Comparison of ENCODE assay signal across 20 mouse cellular contexts in the genomic region with DNA sequence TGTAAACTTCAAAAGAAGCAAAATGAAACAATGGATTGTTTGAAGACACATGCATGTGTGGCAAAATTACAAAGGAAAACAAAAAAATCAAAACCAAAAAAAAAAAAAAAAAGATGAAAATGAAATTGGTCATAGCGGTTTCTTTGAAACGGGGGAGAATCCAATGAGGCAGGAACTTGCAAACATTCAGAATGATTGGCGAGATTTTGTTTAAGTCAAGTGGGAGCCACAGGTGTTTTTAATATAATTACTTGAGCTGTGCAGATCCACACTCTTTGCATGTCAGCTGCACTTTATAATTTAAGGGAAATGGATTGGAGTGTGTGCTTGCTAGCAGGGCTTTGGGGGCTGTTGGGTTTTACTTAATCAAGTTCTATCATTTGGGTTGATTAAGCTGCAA.
DNase-seq lines count a peak whose midpoint lies in the region; ATAC-seq lines count a peak whose summit lies in the region.
"Had no signal": no experiment of that assay in that cellular context is flagged by ENCODE, and none has a peak within 500 bp of the region (broad histone marks: within the 10 kb centered on the region; RNA-seq: fewer than 3 reads in every experiment).

No protein-coding gene starts in this region.

- peak; percentile 24 for DNase-seq in embryonic facial prominence, embryonic 11.5 days (ENCODE audit: low spot score)
- DNase-seq in embryonic facial prominence, embryonic 10.5 days (ENCODE audit: low spot score): no peak
- peak; percentile 65 for DNase-seq in midbrain, embryonic 11.5 days (ENCODE audit: low spot score, missing footprints)
- DNase-seq in embryonic facial prominence, embryonic 14.5 days (ENCODE audit: low spot score): peak; percentile 62
- DNase-seq: adrenal gland, adult 2 months; adrenal gland, adult 8-10 months; adrenal gland, postnatal 10 days; adrenal gland, postnatal 14 days; adrenal gland, postnatal 25 days; adrenal gland, postnatal 36 days; B cell, adult 2 months; cerebellum, adult 11 months; cerebellum, adult 11-12 months; cerebellum, adult 18-20 months had no signal

- H3K9me3 ChIP-seq in embryonic facial prominence, embryonic 11.5 days (replicated peaks; ENCODE audit: control insufficient read depth, low read length): no peaks in the 10 kb centered on the region
- no peaks in the 10 kb centered on the region for H3K9me3 ChIP-seq in embryonic facial prominence, embryonic 10.5 days
- no peaks in the 10 kb centered on the region for H3K9me3 ChIP-seq in midbrain, embryonic 11.5 days (ENCODE audit: control insufficient read depth, low read length)
- H3K9me3 ChIP-seq in midbrain, embryonic 16.5 days (replicated peaks; ENCODE audit: control insufficient read depth, low read length, poor library complexity, severe bottlenecking): no peaks in the 10 kb centered on the region
- no peaks in the 10 kb centered on the region for H3K9me3 ChIP-seq in embryonic facial prominence, embryonic 14.5 days (ENCODE audit: control insufficient read depth, low read length)
- no peaks in the 10 kb centered on the region for H3K9me3 ChIP-seq in hindbrain, embryonic 13.5 days
- H3K9me3 ChIP-seq: G1E had no signal

- H3K27ac ChIP-seq in embryonic facial prominence, embryonic 11.5 days (replicated peaks; ENCODE audit: low read depth, low read length): no peak overlapping the region
- H3K27ac ChIP-seq in embryonic facial prominence, embryonic 10.5 days (replicated peaks): no peak overlapping the region
- H3K27ac ChIP-seq in midbrain, embryonic 11.5 days (ENCODE audit: low read depth, low read length): no peak overlapping the region
- no peak overlapping the region for H3K27ac ChIP-seq in midbrain, embryonic 16.5 days (ENCODE audit: low read length)
- no peak overlapping the region for H3K27ac ChIP-seq in embryonic facial prominence, embryonic 14.5 days (replicated peaks; ENCODE audit: low read depth, low read length)
- H3K27ac ChIP-seq in hindbrain, embryonic 13.5 days: no peak overlapping the region

- H3K36me3 ChIP-seq in embryonic facial prominence, embryonic 11.5 days (replicated peaks; ENCODE audit: control insufficient read depth, insufficient read depth, low read depth, low read length): no peaks in the 10 kb centered on the region
- no peaks in the 10 kb centered on the region for H3K36me3 ChIP-seq in embryonic facial prominence, embryonic 10.5 days (replicated peaks)
- no peaks in the 10 kb centered on the region for H3K36me3 ChIP-seq in midbrain, embryonic 11.5 days (ENCODE audit: control insufficient read depth, insufficient read depth, low read length)
- H3K36me3 ChIP-seq in midbrain, embryonic 16.5 days (ENCODE audit: control insufficient read depth, insufficient read depth, low read length): no peaks in the 10 kb centered on the region
- no peaks in the 10 kb centered on the region for H3K36me3 ChIP-seq in embryonic facial prominence, embryonic 14.5 days (ENCODE audit: control insufficient read depth, insufficient read depth, low read length)
- no peaks in the 10 kb centered on the region for H3K36me3 ChIP-seq in hindbrain, embryonic 13.5 days
- H3K36me3 ChIP-seq: G1E had no signal

- no peak for ATAC-seq in embryonic facial prominence, embryonic 11.5 days (replicated peaks; ENCODE audit: insufficient number of reproducible peaks, low FRiP score, low TSS enrichment, low read depth)
- no peak for ATAC-seq in midbrain, embryonic 11.5 days (ENCODE audit: low FRiP score)
- ATAC-seq in midbrain, embryonic 16.5 days: no peak
- no peak for ATAC-seq in embryonic facial prominence, embryonic 14.5 days (ENCODE audit: low read depth)
- no peak for ATAC-seq in hindbrain, embryonic 13.5 days (ENCODE audit: low FRiP score)
- ATAC-seq: activated CD4-positive, CD25-positive, alpha-beta regulatory T cell, adult 4 months; CD4-positive, CD25-positive, alpha-beta regulatory T cell, adult 4 months; Patski had no signal

- WGBS in embryonic facial prominence, embryonic 11.5 days: 56% methylated on average over 3 of the region's 3 CpGs
- 67% methylated on average over 3 of the region's 3 CpGs for WGBS in embryonic facial prominence, embryonic 10.5 days
- 88% methylated on average over 3 of the region's 3 CpGs for WGBS in midbrain, embryonic 11.5 days
- WGBS in midbrain, embryonic 16.5 days: 91% methylated on average over 3 of the region's 3 CpGs
- WGBS in embryonic facial prominence, embryonic 14.5 days: 44% methylated on average over 3 of the region's 3 CpGs
- WGBS in hindbrain, embryonic 13.5 days: 92% methylated on average over 3 of the region's 3 CpGs

- H3K4me1 ChIP-seq in embryonic facial prominence, embryonic 11.5 days (ENCODE audit: control insufficient read depth, insufficient read depth, low read length): no peaks in the 10 kb centered on the region
- peaks cover 19% of the 10 kb centered on the region for H3K4me1 ChIP-seq in embryonic facial prominence, embryonic 10.5 days
- H3K4me1 ChIP-seq in midbrain, embryonic 11.5 days (ENCODE audit: control insufficient read depth, insufficient read depth, low read length): peaks cover 2% of the 10 kb centered on the region; the same call in 1 of the 2 replicates
- H3K4me1 ChIP-seq in midbrain, embryonic 16.5 days (ENCODE audit: control insufficient read depth, insufficient read depth, low read length): no peaks in the 10 kb centered on the region
- H3K4me1 ChIP-seq in embryonic facial prominence, embryonic 14.5 days (ENCODE audit: control insufficient read depth, insufficient read depth, low read length): 0 out of 2 replicates have a peak, but pooled peaks cover 5% of the 10 kb centered on the region
- no peaks in the 10 kb centered on the region for H3K4me1 ChIP-seq in hindbrain, embryonic 13.5 days (replicated peaks)

- H3K27me3 ChIP-seq in embryonic facial prominence, embryonic 11.5 days (ENCODE audit: control insufficient read depth, insufficient read depth, low read length): no peaks in the 10 kb centered on the region
- no peaks in the 10 kb centered on the region for H3K27me3 ChIP-seq in embryonic facial prominence, embryonic 10.5 days (replicated peaks; ENCODE audit: low read depth, poor library complexity, severe bottlenecking)
- H3K27me3 ChIP-seq in midbrain, embryonic 11.5 days (ENCODE audit: control insufficient read depth, insufficient read depth, low read length): no peaks in the 10 kb centered on the region
- H3K27me3 ChIP-seq in midbrain, embryonic 16.5 days (ENCODE audit: control insufficient read depth, insufficient read depth, low read depth, low read length): no peaks in the 10 kb centered on the region
- no peaks in the 10 kb centered on the region for H3K27me3 ChIP-seq in embryonic facial prominence, embryonic 14.5 days (replicated peaks; ENCODE audit: control insufficient read depth, insufficient read depth, low read length)
- no peaks in the 10 kb centered on the region for H3K27me3 ChIP-seq in hindbrain, embryonic 13.5 days
- H3K27me3 ChIP-seq: Patski had no signal

- no peak overlapping the region for H3K9ac ChIP-seq in embryonic facial prominence, embryonic 11.5 days (replicated peaks; ENCODE audit: low read length)
- no peak overlapping the region for H3K9ac ChIP-seq in midbrain, embryonic 11.5 days (ENCODE audit: low read length)
- no peak overlapping the region for H3K9ac ChIP-seq in midbrain, embryonic 16.5 days (ENCODE audit: low read depth, low read length)
- H3K9ac ChIP-seq in embryonic facial prominence, embryonic 14.5 days (ENCODE audit: low read depth, low read length): no peak overlapping the region
- no peak overlapping the region for H3K9ac ChIP-seq in hindbrain, embryonic 13.5 days

- no peak overlapping the region for H3K4me2 ChIP-seq in embryonic facial prominence, embryonic 11.5 days (ENCODE audit: low read depth, low read length)
- no peak overlapping the region for H3K4me2 ChIP-seq in midbrain, embryonic 11.5 days
- no peak overlapping the region for H3K4me2 ChIP-seq in midbrain, embryonic 16.5 days (ENCODE audit: low read length)
- H3K4me2 ChIP-seq in embryonic facial prominence, embryonic 14.5 days (ENCODE audit: low read depth, low read length): no peak overlapping the region
- no peak overlapping the region for H3K4me2 ChIP-seq in hindbrain, embryonic 13.5 days

- H3K4me3 ChIP-seq in embryonic facial prominence, embryonic 11.5 days (ENCODE audit: low read depth, low read length): no peak overlapping the region
- H3K4me3 ChIP-seq in embryonic facial prominence, embryonic 10.5 days: no peak overlapping the region
- H3K4me3 ChIP-seq in midbrain, embryonic 11.5 days (ENCODE audit: low read depth, low read length): no peak overlapping the region
- H3K4me3 ChIP-seq in midbrain, embryonic 16.5 days (ENCODE audit: low read depth, low read length): no peak overlapping the region
- H3K4me3 ChIP-seq in embryonic facial prominence, embryonic 14.5 days (ENCODE audit: low read depth, low read length): no peak overlapping the region
- no peak overlapping the region for H3K4me3 ChIP-seq in hindbrain, embryonic 13.5 days
